Mouse (Mus musculus): ENCODE measurements around the gene Tpo. TPM values are rescaled to one million over a fixed set of nuclear protein-coding genes. Genes with fewer than 3 reads are reported as not detected.
A peak's percentile ranks its signal among the peaks of the same experiment; 100 is the strongest.

Gene Tpo
- polyA plus RNA-seq, 1 experiment: not detected

- no peak overlapping the region for H3K4me3 ChIP-seq (ENCODE audit: insufficient read depth, low read depth, low read length)
- no peak overlapping the region for H3K27ac ChIP-seq (ENCODE audit: insufficient read depth, low read depth, low read length)
- 68% methylated on average over 1 of the region's 1 CpGs for WGBS
- H3K4me1 ChIP-seq (ENCODE audit: control insufficient read depth, insufficient read depth, low read length): no peaks in the 10 kb centered on the region; the same call in 1 of the 2 replicates
- TF ChIP-seq POLR2A (IDR thresholded peaks at IDR 0.05; ENCODE audit: insufficient read depth, low read depth, low read length) (no peak), CTCF (IDR thresholded peaks at IDR 0.05; ENCODE audit: insufficient read depth, low read depth, low read length) (no peak)
These were observed 97.0 kb downstream of the Tpo start for GRCm38 (mm10) chr12:30035406-30035805.

GRCm38 (mm10) chr12:30034681-30035080 is 97.7 kb downstream of the Tpo start:
- Histone ChIP-seq H3K4me3 (ENCODE audit: insufficient read depth, low read depth, low read length) (no peak overlapping the region), H3K27ac (ENCODE audit: insufficient read depth, low read depth, low read length) (no peak overlapping the region), H3K4me1 (ENCODE audit: control insufficient read depth, insufficient read depth, low read length) (no peaks in the 10 kb centered on the region; the same call in 1 of the 2 replicates)
- WGBS: 86% methylated on average over 5 of the region's 5 CpGs
- no peak for TF ChIP-seq POLR2A (IDR thresholded peaks at IDR 0.05; ENCODE audit: insufficient read depth, low read depth, low read length)
- no peak for TF ChIP-seq CTCF (IDR thresholded peaks at IDR 0.05; ENCODE audit: insufficient read depth, low read depth, low read length)

DNA sequence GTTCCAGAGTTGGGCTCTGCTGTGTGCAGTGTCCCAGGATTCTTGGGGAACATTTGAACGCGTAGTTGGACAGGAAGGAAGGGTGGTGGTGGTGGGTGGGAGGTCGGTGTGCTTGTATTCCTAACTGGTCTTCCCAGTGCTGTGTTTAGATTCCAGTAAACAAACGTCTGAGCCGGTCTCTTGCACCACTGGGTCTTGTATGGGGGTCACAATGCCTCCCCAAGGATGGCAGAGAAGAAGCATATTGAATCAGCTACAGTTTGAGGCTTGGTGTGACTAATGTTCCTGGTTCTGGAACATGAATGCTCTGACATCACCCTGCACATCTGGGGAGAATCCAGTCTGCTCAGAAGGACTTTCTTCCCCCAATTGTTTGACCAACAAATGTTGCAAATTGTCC is 101.9 kb downstream of the Tpo start:
- TF ChIP-seq POLR2A (IDR thresholded peaks at IDR 0.05; ENCODE audit: insufficient read depth, low read depth, low read length) (no peak), CTCF (IDR thresholded peaks at IDR 0.05; ENCODE audit: insufficient read depth, low read depth, low read length) (no peak)
- Histone ChIP-seq H3K4me3 (ENCODE audit: insufficient read depth, low read depth, low read length) (no peak overlapping the region), H3K27ac (ENCODE audit: insufficient read depth, low read depth, low read length) (no peak overlapping the region), H3K4me1 (ENCODE audit: control insufficient read depth, insufficient read depth, low read length) (peaks cover 2% of the 10 kb centered on the region; the same call in 1 of the 2 replicates)
- 80% methylated on average over 5 of the region's 5 CpGs for WGBS

DNA sequence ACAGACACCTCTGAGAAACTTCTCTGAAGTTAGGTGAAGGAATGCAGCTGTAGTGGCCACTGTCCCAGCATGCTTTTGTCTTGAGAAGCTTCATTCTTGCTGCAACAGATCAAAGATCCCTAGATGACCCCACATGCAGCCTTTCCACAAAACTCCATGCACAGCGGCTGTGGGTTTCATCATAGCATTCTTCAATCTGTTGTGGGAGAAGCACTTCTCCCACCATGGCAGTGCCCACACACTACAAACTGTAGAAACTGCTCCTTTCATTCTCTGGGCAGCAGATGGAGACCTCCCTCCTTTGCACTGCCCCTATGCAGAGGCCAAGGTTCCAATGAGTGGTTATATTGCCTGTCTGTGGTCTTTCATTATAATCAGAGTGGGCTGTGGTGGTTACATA is 103.3 kb downstream of the Tpo start:
- TF ChIP-seq CTCF (IDR thresholded peaks at IDR 0.05; ENCODE audit: insufficient read depth, low read depth, low read length) (no peak), POLR2A (IDR thresholded peaks at IDR 0.05; ENCODE audit: insufficient read depth, low read depth, low read length) (no peak)
- H3K4me1 ChIP-seq (ENCODE audit: control insufficient read depth, insufficient read depth, low read length): peaks cover 2% of the 10 kb centered on the region; the same call in 1 of the 2 replicates
- no peak overlapping the region for H3K27ac ChIP-seq (ENCODE audit: insufficient read depth, low read depth, low read length)
- 79% methylated on average over 1 of the region's 1 CpGs for WGBS
- H3K4me3 ChIP-seq (ENCODE audit: insufficient read depth, low read depth, low read length): no peak overlapping the region

- TF ChIP-seq CTCF (IDR thresholded peaks at IDR 0.05; ENCODE audit: insufficient read depth, low read depth, low read length): no peak
- H3K4me1 ChIP-seq (ENCODE audit: control insufficient read depth, insufficient read depth, low read length): peaks cover 2% of the 10 kb centered on the region; the same call in 1 of the 2 replicates
- H3K27ac ChIP-seq (ENCODE audit: insufficient read depth, low read depth, low read length): no peak overlapping the region
- H3K4me3 ChIP-seq (ENCODE audit: insufficient read depth, low read depth, low read length): no peak overlapping the region
- WGBS: 86% methylated on average over 3 of the region's 3 CpGs
These were observed 104.6 kb downstream of the Tpo start for GRCm38 (mm10) chr12:30027721-30028340.

- WGBS: 39% methylated on average over 2 of the region's 2 CpGs
- TF ChIP-seq POLR2A (IDR thresholded peaks at IDR 0.05; ENCODE audit: insufficient read depth, low read depth, low read length) (no peak), CTCF (IDR thresholded peaks at IDR 0.05; ENCODE audit: insufficient read depth, low read depth, low read length) (no peak)
- H3K27ac ChIP-seq (ENCODE audit: insufficient read depth, low read depth, low read length): peak overlapping the region; percentile 50; the same call in 1 of the 2 replicates
- no peak overlapping the region for H3K4me3 ChIP-seq (ENCODE audit: insufficient read depth, low read depth, low read length)
- peaks cover 2% of the 10 kb centered on the region; the same call in 1 of the 2 replicates for H3K4me1 ChIP-seq (ENCODE audit: control insufficient read depth, insufficient read depth, low read length)
These were observed 108.1 kb downstream of the Tpo start for GRCm38 (mm10) chr12:30024264-30024825.

DNA sequence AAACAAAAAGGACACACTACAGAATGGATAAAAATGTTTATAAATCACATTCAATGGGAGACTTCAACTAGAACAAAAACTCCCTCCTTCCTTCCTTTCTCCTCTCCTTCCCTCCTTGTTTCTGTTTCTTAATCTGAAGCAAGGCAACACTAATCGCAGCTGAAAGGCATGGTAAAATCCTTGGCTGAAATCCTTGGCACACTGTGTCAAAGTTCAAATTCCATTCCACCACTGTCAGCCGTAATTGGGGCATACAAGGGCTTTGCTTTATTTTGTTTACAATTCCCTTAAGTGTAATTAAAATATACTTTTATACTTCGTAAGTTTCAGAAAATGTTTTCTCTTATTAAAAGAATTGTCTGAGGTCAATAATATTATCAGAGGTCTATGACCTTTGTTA is 108.9 kb downstream of the Tpo start:
- WGBS: 51% methylated on average over 3 of the region's 3 CpGs
- Histone ChIP-seq H3K4me3 (ENCODE audit: insufficient read depth, low read depth, low read length) (no peak overlapping the region), H3K4me1 (ENCODE audit: control insufficient read depth, insufficient read depth, low read length) (peaks cover 2% of the 10 kb centered on the region; the same call in 1 of the 2 replicates), H3K27ac (ENCODE audit: insufficient read depth, low read depth, low read length) (no peak overlapping the region)
- TF ChIP-seq CTCF (IDR thresholded peaks at IDR 0.05; ENCODE audit: insufficient read depth, low read depth, low read length) (no peak), POLR2A (IDR thresholded peaks at IDR 0.05; ENCODE audit: insufficient read depth, low read depth, low read length) (no peak)

DNA sequence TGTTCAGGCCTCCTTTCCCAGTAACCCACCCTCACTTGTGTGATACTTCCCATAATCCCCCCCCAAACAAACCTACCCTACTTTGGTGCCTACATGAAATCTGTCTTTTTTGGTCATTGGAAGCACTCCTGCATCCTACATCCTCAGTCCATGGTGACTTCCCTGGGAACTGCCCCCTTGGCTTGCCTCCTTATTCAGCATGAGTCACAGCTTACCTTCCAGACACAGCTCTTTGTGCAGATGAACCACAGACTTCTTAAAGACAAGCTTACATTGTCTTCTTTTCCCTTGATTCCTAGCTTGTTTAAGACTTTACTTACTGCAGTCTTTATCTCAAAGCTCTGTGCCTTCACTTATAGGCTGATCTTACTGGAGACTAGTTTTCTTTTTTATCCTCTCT is 112.0 kb downstream of the Tpo start:
- no peaks in the 10 kb centered on the region for H3K4me1 ChIP-seq (ENCODE audit: control insufficient read depth, insufficient read depth, low read length)
- TF ChIP-seq CTCF (IDR thresholded peaks at IDR 0.05; ENCODE audit: insufficient read depth, low read depth, low read length): no peak
- TF ChIP-seq POLR2A (IDR thresholded peaks at IDR 0.05; ENCODE audit: insufficient read depth, low read depth, low read length): no peak
- H3K4me3 ChIP-seq (ENCODE audit: insufficient read depth, low read depth, low read length): no peak overlapping the region
- H3K27ac ChIP-seq (ENCODE audit: insufficient read depth, low read depth, low read length): no peak overlapping the region

DNA sequence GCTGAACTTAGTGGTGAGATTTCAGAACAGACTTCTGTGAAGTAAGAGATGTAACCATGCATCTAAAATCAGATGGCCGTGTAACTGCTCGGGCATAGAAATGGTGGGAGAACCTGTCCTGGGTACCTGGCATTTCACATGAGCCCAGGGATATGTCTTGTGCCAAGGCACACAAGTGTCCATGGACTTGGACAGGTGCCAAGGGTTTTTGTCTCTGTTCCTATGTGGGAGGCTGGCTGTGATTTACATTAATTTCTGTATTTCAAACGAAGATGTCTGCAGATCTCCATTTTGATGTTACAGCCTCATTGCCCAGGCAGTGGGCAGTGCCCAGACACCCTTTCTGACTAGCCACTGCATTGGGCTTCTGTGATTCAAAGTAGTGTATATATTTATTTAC is 115.3 kb downstream of the Tpo start:
- 70% methylated on average over 3 of the region's 3 CpGs for WGBS
- TF ChIP-seq POLR2A (IDR thresholded peaks at IDR 0.05; ENCODE audit: insufficient read depth, low read depth, low read length) (no peak), CTCF (IDR thresholded peaks at IDR 0.05; ENCODE audit: insufficient read depth, low read depth, low read length) (no peak)
- no peak overlapping the region for H3K27ac ChIP-seq (ENCODE audit: insufficient read depth, low read depth, low read length)

More for the DNA sequence above, 115.3 kb downstream of the Tpo start:
- no peak overlapping the region for H3K4me3 ChIP-seq (ENCODE audit: insufficient read depth, low read depth, low read length)
- H3K4me1 ChIP-seq (ENCODE audit: control insufficient read depth, insufficient read depth, low read length): no peaks in the 10 kb centered on the region

All from olfactory bulb, adult 2 months (tissue).